Mouse (Mus musculus) CD4-positive, CD25-positive, alpha-beta regulatory T cell (primary cell): ENCODE data around the gene Lama4. TPM values are rescaled to one million over a fixed set of nuclear protein-coding genes. Genes with fewer than 3 reads are reported as not detected.

Experiments used
- polyA plus RNA-seq: library from polyadenylated mRNA; unstranded; fragments of 100-300 nt; shearing (Covaris generic); gene quantifications from one replicate; pipeline ENCODE4 v1.2.1, GENCODE M21; 2017

Gene Lama4
- 0.14 TPM for polyA plus RNA-seq

DNA sequence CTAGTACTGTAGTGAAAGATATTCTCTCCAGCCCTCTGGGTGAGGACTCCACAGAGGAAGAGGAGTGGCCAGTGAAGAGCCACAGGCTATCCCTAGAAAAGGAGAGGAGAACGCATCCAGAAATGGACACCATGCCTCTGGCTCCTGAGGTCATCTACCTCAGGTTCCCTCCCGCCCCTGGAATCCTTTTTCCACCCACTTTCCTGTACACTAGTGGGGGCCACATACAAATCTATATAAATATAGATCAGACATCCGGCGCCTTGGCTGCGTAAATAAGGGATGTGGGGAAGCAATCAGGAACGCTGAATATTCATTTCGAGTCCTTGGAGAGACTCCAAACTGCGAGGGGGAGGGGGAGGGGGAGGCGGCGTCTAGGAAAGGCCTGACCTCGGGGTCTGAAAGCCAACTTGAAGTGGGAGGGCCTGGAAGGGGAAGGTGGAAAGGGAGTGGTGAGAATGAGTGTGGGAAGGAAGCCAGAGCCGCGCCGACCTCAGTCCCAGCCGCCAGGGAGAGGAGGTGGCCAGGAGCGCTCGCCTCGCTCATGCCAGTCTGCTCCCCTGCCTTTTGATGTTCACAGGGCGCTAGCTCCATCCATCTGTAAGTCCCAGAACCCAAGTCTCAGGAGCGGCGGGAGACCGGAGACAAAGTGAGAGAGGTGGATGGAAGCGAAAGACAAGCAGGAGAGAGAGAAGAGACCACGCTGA lies at the start of gene Lama4:
Lama4 (plus strand) TSS at position 441 of the 707 bp plus-strand sequence.

DNA sequence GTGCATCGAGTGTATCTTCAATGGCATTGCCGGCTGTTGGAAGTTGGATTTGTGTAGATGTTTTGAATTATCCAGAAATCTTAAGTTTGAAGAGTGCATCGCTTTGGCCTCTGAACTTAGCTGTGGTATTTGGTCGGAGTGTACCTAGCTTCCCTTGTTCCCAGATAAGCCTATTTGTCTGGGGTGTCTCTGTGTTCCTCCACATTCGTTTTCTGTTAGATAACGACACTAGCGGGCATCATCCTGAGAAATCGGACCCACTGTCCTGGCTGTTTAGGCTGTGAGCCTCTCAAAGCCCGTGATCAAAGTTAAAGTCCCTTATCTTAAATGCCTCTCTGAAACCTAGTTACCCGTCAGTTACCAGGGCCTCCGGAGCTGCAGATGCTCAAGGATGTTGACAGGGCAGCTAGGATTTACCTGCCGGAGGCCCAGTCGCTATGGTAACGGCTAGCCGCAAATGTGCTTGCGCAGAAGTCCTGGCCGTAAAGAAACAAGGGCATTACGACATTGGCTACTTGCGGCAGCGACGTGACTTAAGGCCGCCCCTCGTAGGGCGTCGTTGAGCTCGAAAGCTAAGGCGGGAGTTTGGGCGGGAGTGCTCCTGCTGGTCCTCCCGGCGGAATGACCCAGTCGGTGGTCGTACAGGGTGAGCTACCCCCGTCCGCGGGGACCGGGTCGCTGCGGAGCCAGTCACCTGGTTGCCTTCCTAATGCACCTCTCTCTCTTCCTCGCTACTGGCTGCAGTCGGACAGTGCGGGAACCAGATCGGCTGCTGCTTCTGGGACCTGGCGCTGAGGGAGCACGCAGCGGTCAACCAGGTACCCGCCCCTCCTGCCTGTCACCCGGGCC lies 168.4 kb downstream of the Lama4 start, which contains the start of the genes Fam229b and Tube1:
Fam229b (minus strand) TSS at position 453 of the 849 bp plus-strand sequence.
Tube1 (plus strand) TSS at position 515 of the 849 bp plus-strand sequence.

Other genes with a start within 250 kb of the Lama4 start
- gene Rfpl4b, start 143.7 kb upstream of the Lama4 start, polyA plus RNA-seq = not detected
- gene Fam229b, start 168.4 kb downstream of the Lama4 start, polyA plus RNA-seq = 0.78 TPM
- 5.1 TPM for gene Tube1, start 168.5 kb downstream of the Lama4 start, polyA plus RNA-seq
- gene Ccn6, start 198.3 kb downstream of the Lama4 start, polyA plus RNA-seq = 0.14 TPM